ENCODE assay signal across 17 mouse cellular contexts in genomic region chr13:60662493-60663177, GRCm38 (mm10).
DNase-seq lines count a peak whose midpoint lies in the region; ATAC-seq and TF ChIP-seq lines count a peak whose summit lies in the region.
"Had no signal": no experiment of that assay in that cellular context is flagged by ENCODE, and none has a peak within 500 bp of the region (broad histone marks: within the 10 kb centered on the region; RNA-seq: fewer than 3 reads in every experiment).

No protein-coding gene starts in this region.

- no peak for TF ChIP-seq CTCF in left cerebral cortex, adult 2 months (IDR thresholded peaks at IDR 0.05)
- no peak for TF ChIP-seq CTCF in cortical plate, adult 2 months (IDR thresholded peaks at IDR 0.05; ENCODE audit: extremely low read depth, insufficient read depth, low read length)

- no peaks in the 10 kb centered on the region for H3K27me3 ChIP-seq in intestine, embryonic 15.5 days (replicated peaks)
- H3K27me3 ChIP-seq: embryonic facial prominence, embryonic 13.5 days; forebrain, embryonic 12.5 days; hindbrain, embryonic 15.5 days; neural tube, embryonic 12.5 days had no signal

- no peaks in the 10 kb centered on the region for H3K9me3 ChIP-seq in intestine, embryonic 15.5 days
- H3K9me3 ChIP-seq: embryonic facial prominence, embryonic 13.5 days; forebrain, embryonic 12.5 days; hindbrain, embryonic 15.5 days; neural tube, embryonic 12.5 days had no signal

- peak overlapping the region; percentile 8; the same call in 1 of the 2 replicates for H3K27ac ChIP-seq in left cerebral cortex, adult 2 months
- H3K27ac ChIP-seq in cortical plate, adult 2 months (ENCODE audit: insufficient read depth, low read length): peak overlapping the region; percentile 70
- H3K27ac ChIP-seq in intestine, embryonic 15.5 days: no peak overlapping the region
- H3K27ac ChIP-seq: embryonic facial prominence, embryonic 13.5 days; forebrain, embryonic 12.5 days; macrophage; neural tube, embryonic 12.5 days had no signal

- no peaks in the 10 kb centered on the region for H3K36me3 ChIP-seq in intestine, embryonic 15.5 days
- H3K36me3 ChIP-seq: forebrain, embryonic 12.5 days; hindbrain, embryonic 15.5 days; neural tube, embryonic 12.5 days had no signal

- H3K4me2 ChIP-seq in intestine, embryonic 15.5 days (replicated peaks): no peak overlapping the region
- H3K4me2 ChIP-seq: embryonic facial prominence, embryonic 13.5 days; forebrain, embryonic 12.5 days; hindbrain, embryonic 15.5 days; neural tube, embryonic 12.5 days had no signal

- DNase-seq in left cerebral cortex, adult 2 months (ENCODE audit: extremely low spot score in 1 of 2, low spot score in 2 of 2): no peak
- no peak for DNase-seq in left cerebral cortex, postnatal 25 days (ENCODE audit: low spot score in 2 of 2)
- peak; percentile 70 for DNase-seq in lung, postnatal 36 days
- no peak for DNase-seq in frontal cortex, postnatal 14 days (ENCODE audit: low spot score in 2 of 2)
- no peak for DNase-seq in right cerebral cortex, adult 2 months (ENCODE audit: low spot score in 2 of 2)
- DNase-seq: adrenal gland, postnatal 25 days; cerebellum, postnatal 14 days; heart, adult 18-20 months had no signal

- no peak overlapping the region for H3K4me3 ChIP-seq in left cerebral cortex, adult 2 months
- no peak overlapping the region for H3K4me3 ChIP-seq in cortical plate, adult 2 months (ENCODE audit: insufficient read depth, low read length)
- H3K4me3 ChIP-seq in intestine, embryonic 15.5 days (replicated peaks): no peak overlapping the region
- H3K4me3 ChIP-seq: embryonic facial prominence, embryonic 13.5 days; forebrain, embryonic 12.5 days; hindbrain, embryonic 15.5 days; neural tube, embryonic 12.5 days had no signal

- 62% methylated on average over 8 of the region's 8 CpGs for WGBS in intestine, embryonic 15.5 days

- intact Hi-C loops in left cerebral cortex, adult 2 months (cut with DNase I): no loop called here
- intact Hi-C loops in left cerebral cortex, postnatal 25 days (cut with DNase I): no loop called here

- TF ChIP-seq POLR2A in cortical plate, adult 2 months (IDR thresholded peaks at IDR 0.05; ENCODE audit: extremely low read depth, insufficient read depth, low read length): no peak

- peaks cover 12% of the 10 kb centered on the region for H3K4me1 ChIP-seq in cortical plate, adult 2 months (ENCODE audit: control insufficient read depth, insufficient read depth, low read length)
- peaks cover 9% of the 10 kb centered on the region; the same call in 1 of the 2 replicates for H3K4me1 ChIP-seq in intestine, embryonic 15.5 days (replicated peaks)
- H3K4me1 ChIP-seq: neural tube, embryonic 12.5 days had no signal

- peak; percentile 89 for ATAC-seq in intestine, embryonic 15.5 days
- ATAC-seq: CD4-positive, CD25-positive, alpha-beta regulatory T cell, adult 4 months; midbrain, embryonic 16.5 days had no signal

- H3K9ac ChIP-seq in intestine, embryonic 15.5 days: no peak overlapping the region
- H3K9ac ChIP-seq: embryonic facial prominence, embryonic 13.5 days; forebrain, embryonic 12.5 days; hindbrain, embryonic 15.5 days; neural tube, embryonic 12.5 days had no signal
